Mouse (Mus musculus): ENCODE measurements at regions not wholly inside any gene's neighbourhood (a gene's known extent, or its start where the extent isn't known, plus 50 kb on each side); places are given as distances from the start of the nearest gene placed in this dataset.

DNA sequence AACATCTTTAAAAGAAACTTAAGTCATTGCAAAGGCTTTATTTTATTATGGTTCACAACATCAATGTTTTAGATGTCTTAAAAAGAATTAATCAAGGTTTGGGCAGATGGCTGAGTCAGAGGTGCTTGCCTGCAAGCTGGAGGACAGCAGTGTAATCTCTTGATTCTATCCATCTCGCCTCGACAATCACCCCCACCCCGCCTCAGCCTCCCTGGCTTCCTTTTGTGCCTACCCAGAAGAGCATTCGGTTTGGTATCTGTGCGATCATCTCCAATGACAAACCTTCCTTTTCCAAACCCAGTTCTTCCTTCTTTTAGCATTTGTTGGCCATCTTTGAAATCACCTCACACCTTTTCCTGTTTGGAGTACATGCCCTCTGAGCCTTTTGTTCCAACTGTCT, 246.2 kb upstream of the Far2 start:
- Histone ChIP-seq H3K4me3 (no peak overlapping the region), H3K27ac (no peak overlapping the region)
- no peak for DNase-seq (ENCODE audit: low spot score in 2 of 2)
- TF ChIP-seq CTCF (conservative IDR thresholded peaks at IDR 0.05) = no peak

DNA sequence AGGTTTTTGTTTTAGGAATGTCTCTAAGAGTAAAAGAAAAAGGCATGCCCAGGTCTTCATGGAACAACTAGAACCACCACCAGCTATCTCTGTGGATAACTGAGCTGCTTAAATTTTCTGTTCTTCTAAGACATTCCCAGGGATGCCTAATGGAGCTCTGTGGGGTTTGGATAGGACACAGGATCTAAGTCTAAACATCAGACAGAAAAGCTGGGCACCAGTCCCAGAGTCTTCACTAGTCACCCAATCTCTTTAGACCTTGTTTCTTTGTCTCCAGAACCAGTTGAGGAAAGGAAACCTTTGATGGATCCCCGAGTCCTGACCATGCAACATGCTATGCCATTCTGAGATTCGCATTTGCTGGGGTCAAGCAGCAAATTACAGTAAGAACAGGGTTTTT, 243.2 kb upstream of the Far2 start:
- H3K27ac ChIP-seq = no peak overlapping the region
- H3K4me3 ChIP-seq = no peak overlapping the region
- no peak for TF ChIP-seq CTCF (conservative IDR thresholded peaks at IDR 0.05)
- no peak for DNase-seq (ENCODE audit: low spot score in 2 of 2)

DNA sequence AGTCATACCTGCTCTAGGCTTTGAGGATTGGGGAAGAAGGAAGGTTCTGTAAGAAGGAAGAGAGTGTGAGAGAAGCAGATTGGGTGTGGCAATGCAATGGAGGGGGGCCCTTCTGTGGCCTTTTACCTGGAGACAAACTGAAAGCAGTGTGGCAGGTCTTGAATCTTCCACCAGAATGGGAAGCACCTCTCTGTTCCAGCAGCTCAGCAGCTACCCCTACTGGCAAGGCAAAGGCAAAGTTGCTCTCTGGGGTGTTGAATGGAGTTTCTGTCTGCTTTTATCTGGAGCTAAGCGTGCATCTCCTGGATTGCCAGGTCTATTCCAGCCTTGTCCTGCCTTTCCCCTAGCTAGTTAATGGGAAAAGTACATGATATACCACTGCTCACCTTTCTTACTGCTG, 236.3 kb upstream of the Far2 start:
- DNase-seq (ENCODE audit: low spot score in 2 of 2) = peak; percentile 67 to 83
- no peak overlapping the region for H3K4me3 ChIP-seq
- TF ChIP-seq CTCF (conservative IDR thresholded peaks at IDR 0.05) = peak; percentile 93
- H3K27ac ChIP-seq = no peak overlapping the region

DNA sequence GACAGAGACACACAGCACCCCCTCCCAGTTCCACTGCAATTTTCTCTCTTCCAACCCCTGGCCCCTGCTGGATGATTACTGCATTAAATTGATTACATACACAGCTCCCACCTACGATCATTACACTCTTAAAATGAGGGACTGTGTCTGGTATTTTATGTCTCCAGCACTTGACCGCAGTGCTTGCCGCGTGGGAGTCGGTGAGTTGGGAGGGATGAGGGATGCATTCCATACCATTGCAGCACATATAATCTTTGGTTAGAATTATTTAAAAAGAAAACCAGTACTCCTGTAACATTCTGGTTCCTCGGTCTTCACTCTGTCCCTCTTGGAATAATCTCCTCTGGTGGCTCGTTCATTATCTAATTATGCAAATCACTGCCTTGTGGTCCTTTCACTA, 230.2 kb upstream of the Far2 start:
- TF ChIP-seq CTCF (conservative IDR thresholded peaks at IDR 0.05) = no peak
- Histone ChIP-seq H3K4me3 (no peak overlapping the region), H3K27ac (no peak overlapping the region)
- DNase-seq (ENCODE audit: low spot score in 2 of 2) = no peak

DNA sequence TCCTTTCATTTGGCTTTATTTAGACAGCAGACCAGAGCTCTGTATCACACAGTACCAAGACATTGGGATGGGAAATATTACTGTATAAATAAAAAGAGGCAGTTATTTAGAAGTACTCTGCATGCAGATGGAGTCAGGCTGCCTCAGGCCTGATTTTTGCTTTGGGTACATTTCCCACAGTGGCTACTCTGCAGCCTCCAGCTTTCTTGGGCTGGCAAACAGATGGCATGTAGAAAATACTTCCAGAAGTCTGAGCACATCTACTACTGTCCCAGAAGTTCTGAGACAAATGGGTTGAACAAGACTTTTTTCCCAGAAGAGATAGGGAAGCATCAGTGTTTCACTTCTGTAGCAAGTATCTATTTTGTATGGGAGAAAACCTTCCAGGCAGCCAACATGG, 229.8 kb upstream of the Far2 start:
- H3K27ac ChIP-seq = no peak overlapping the region
- no peak for TF ChIP-seq CTCF (conservative IDR thresholded peaks at IDR 0.05)
- no peak overlapping the region for H3K4me3 ChIP-seq
- DNase-seq (ENCODE audit: low spot score in 2 of 2) = no peak

DNA sequence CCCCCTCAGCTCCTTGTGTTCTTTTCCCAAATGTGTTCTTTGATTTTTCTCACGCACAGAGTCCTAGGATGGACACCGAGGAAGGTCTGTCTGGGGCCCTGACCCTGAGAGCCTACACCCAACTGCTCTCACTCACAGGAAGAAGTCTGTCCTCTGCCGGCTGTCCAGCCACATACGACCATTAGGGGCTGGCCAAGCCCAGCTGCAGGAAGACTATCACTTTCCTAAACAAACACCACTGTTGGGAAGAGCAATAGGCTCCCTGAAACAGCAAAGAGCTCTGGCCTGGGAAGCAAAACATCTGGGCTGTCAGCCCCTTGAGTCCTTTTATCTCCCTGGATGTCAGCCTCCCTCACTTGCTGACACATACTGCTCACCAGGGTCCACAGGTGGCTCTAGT, 224.8 kb upstream of the Far2 start:
- H3K4me3 ChIP-seq = no peak overlapping the region
- no peak for DNase-seq (ENCODE audit: low spot score in 2 of 2)
- TF ChIP-seq CTCF (conservative IDR thresholded peaks at IDR 0.05) = peak; percentile 18; the same call in 1 of the 2 replicates
- no peak overlapping the region for H3K27ac ChIP-seq

DNA sequence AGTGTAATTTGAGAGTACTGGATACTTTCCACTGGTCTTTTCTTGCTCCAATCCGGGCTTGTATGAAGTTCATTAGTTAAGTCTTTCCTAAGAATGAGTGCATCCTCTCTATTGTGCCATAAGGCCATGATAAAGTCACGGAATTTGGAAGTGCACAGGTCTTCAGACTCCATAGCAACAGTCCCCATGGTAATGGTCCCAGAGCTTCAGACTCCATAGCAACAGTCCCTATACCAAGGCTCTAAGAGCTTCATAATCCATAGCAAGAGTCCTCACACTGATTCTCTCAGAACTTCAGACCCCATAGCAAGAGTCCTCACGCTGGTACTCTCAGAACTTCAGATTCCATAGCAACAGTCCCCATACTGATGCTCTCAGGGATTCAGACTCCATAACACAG, 214.5 kb upstream of the Far2 start:
- DNase-seq (ENCODE audit: low spot score in 2 of 2) = no peak

DNA sequence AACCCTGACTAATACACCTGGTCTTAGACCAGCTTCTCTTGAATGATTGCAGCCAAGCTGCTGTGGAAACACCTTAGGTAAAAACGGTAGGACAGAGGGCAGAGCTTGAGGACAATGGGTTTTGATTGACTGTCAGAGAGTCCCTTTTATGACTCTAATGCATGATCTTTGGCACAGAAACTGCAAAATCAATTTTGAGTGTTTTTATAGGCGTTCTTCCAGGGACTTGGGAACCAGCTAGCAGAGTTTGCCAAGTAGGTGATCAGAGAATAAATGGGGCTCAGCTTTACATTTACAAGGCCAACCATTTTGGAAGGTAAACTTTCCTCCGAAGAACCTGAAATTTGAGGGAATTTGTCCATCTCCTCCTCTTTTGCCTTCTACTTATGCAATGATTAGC, 213.6 kb upstream of the Far2 start:
- Histone ChIP-seq H3K27ac (no peak overlapping the region), H3K4me3 (no peak overlapping the region)
- no peak for DNase-seq (ENCODE audit: low spot score in 2 of 2)
- no peak for TF ChIP-seq CTCF (conservative IDR thresholded peaks at IDR 0.05)

More for the DNA sequence above, 214.5 kb upstream of the Far2 start:
- no peak for TF ChIP-seq CTCF (conservative IDR thresholded peaks at IDR 0.05)
- Histone ChIP-seq H3K4me3 (no peak overlapping the region), H3K27ac (no peak overlapping the region)

DNA sequence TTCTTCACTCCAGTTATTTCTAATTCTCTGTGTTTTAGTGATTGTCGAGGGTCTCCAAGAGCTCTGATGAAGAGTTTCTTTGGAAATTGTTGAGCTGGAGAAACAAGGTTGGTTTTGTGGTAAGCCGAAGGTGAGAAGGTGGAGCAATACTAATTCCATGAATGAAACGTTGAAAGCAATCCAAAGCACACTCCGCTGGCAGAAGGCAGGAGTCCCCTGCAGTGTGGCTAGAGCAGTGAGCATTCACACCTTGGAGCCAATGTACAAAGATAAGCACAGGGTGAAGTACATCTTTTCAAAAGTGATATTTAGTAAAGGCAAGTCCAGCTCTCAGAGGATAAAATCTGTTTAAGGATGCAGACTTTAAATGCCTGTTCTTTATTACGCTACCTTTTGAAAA, 208.2 kb upstream of the Far2 start:
- H3K4me3 ChIP-seq = no peak overlapping the region

DNA sequence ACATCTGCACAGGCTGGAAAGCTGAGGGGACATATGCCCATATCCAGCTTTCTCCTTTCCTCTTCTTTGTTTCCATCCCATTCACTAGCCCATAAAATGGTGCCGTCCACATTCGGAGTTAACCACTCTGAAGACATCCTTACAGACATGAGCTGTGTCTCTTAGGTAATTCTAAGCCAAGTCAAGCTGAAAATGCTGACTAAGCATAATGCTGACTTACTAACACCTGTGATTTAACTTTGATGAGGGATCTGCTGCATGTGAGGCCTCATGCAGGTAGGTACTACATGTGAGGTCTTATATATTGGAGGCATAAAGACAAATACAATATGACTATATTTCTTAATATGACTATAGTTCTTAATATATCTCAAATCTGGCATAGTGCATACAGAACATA, 197.1 kb upstream of the Far2 start:
- no peak for TF ChIP-seq CTCF (conservative IDR thresholded peaks at IDR 0.05)
- Histone ChIP-seq H3K4me3 (no peak overlapping the region), H3K27ac (no peak overlapping the region)
- no peak for DNase-seq (ENCODE audit: low spot score in 2 of 2)

More for the DNA sequence above, 208.2 kb upstream of the Far2 start:
- no peak overlapping the region for H3K27ac ChIP-seq
- TF ChIP-seq CTCF (conservative IDR thresholded peaks at IDR 0.05) = no peak
- DNase-seq (ENCODE audit: low spot score in 2 of 2) = no peak

DNA sequence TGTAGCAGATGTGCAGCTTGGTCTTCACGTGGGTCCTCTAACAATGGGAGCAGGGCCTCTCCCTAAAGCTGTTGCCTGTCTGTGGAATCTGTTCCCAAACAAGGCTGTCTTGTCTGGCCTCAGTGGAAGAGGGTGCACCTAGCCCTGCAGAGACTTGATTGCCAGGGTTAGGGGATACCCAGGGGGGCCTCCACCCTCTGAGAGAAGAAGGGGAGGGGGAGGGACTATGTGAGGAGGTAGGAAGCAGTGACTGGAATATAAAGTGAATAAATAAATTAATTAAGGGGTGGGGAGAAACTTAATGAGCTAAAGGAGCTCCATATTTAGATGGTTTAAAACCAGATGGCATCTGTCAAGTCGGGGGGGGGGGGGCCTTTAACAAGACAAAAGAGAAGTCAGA, 185.9 kb upstream of the Far2 start:
- TF ChIP-seq CTCF (conservative IDR thresholded peaks at IDR 0.05) = no peak
- no peak for DNase-seq (ENCODE audit: low spot score in 2 of 2)
- H3K27ac ChIP-seq = no peak overlapping the region
- H3K4me3 ChIP-seq = no peak overlapping the region

DNA sequence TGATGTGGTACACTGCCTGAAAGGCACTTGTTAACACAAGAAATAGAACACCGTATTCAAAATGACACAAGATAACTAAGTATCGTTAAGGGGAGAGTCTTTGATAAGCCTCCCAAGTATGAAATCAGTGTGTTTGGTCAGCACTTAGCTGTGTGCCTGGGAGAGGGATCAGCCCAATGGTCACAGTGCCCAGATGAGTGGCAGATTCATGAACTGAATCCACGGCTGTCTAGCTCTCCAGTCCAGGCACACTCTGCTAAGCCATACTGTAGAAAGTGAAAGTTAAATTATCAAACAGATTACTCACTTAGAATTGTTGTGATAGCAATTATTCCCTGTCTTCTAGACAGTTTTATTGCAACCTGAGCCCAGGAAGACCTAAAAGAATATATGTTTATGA, 176.0 kb upstream of the Far2 start:
- no peak overlapping the region for H3K4me3 ChIP-seq
- H3K27ac ChIP-seq = no peak overlapping the region
- no peak for DNase-seq (ENCODE audit: low spot score in 2 of 2)
- TF ChIP-seq CTCF (conservative IDR thresholded peaks at IDR 0.05) = no peak

DNA sequence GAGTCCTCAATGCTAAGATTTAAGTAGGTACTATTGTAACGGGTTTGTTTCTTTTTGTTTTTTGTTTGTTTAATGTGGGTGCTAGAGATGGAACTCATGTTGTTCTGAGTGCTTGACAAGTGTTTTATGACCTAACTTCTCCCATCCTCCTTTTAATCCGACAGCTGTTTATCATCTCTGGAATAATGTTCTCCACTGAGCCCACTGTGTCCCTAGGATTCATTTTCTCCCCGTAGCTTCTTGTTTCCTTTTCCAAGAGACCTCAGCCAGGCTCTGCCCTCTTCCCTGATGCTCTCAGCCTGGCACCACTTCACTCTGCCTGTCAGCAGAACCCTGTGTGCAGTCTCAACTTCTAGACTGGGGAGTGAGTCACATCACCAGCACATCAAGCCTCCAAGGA, 173.9 kb upstream of the Far2 start:
- TF ChIP-seq CTCF (conservative IDR thresholded peaks at IDR 0.05) = no peak
- no peak overlapping the region for H3K27ac ChIP-seq
- no peak for DNase-seq (ENCODE audit: low spot score in 2 of 2)
- no peak overlapping the region for H3K4me3 ChIP-seq

DNA sequence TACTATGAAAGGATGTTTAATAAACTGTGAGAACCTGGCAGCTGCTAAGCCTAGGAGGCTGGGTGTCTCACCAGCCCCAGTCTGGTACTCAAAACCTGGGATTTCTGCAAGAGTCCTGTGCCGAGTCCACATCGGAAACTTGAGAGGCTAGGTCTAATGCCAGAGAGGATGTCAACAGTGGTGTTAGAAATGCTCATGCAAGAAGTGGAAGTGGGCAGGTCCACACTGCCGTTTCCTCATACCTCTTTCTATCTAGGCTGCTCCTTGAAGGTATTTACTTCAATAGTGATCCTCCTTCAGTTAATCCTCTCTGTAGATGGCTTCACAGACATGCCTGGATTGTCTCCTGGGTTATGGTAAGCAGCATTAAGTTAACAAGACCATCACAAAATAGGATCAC, 168.6 kb upstream of the Far2 start:
- no peak for DNase-seq (ENCODE audit: low spot score in 2 of 2)
- Histone ChIP-seq H3K4me3 (no peak overlapping the region), H3K27ac (no peak overlapping the region)
- no peak for TF ChIP-seq CTCF (conservative IDR thresholded peaks at IDR 0.05)

DNA sequence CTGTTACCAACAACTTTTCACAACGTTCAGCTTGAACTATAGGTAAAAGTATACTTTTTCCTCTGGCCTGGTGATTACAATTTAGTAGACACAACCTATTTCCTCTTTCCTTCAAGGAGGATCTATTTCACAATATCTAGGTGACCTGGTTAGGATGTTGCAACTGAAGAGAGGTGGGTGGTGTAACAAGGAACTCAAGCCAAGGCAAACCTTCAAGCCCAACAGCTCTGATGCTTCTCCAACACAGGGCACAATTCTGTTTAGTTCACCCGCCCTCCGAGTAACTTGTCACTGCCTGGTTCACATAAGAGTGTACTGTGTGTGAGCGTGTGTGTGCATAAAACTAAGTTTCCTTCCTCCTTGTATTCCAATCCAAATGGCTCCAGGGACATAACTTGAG, 161.2 kb upstream of the Far2 start:
- DNase-seq (ENCODE audit: low spot score in 2 of 2) = no peak
- Histone ChIP-seq H3K4me3 (no peak overlapping the region), H3K27ac (no peak overlapping the region)
- TF ChIP-seq CTCF (conservative IDR thresholded peaks at IDR 0.05) = no peak
